8 mouse cellular contexts compared by ENCODE assay signal in genomic region chr7:25315306-25316041, GRCm38 (mm10). TPM values are rescaled to one million over a fixed set of nuclear protein-coding genes. Genes with fewer than 3 reads are reported as not detected.
DNase-seq lines count a peak whose midpoint lies in the region; ATAC-seq lines count a peak whose summit lies in the region.

No protein-coding gene starts in this region.

- peak; percentile 76 to 88 for DNase-seq in adrenal gland, adult (ENCODE audit: inconsistent age in 2 of 2, low spot score in 1 of 2)
- no peak for DNase-seq in adrenal gland, adult 8-10 months
- DNase-seq in thymus, postnatal 4 days = peak; percentile 42
- DNase-seq in thymus, postnatal 25 days = no peak
- DNase-seq in heart, postnatal 4 days = peak; percentile 32
- peak; percentile 48 for DNase-seq in retina, postnatal 1 day
- no peak for DNase-seq in layer of hippocampus, postnatal 25 days (ENCODE audit: extremely low spot score in 1 of 2, low spot score in 1 of 2)

- H3K27ac ChIP-seq in liver, embryonic 12.5 days = no peak overlapping the region

- H3K4me2 ChIP-seq in liver, embryonic 12.5 days = peak overlapping the region; percentile 90

- WGBS in liver, embryonic 12.5 days (ENCODE audit: insufficient replicate concordance) = 2% methylated on average over 69 of the region's 69 CpGs

- no peak overlapping the region for H3K9ac ChIP-seq in liver, embryonic 12.5 days

- ATAC-seq in liver, embryonic 12.5 days = no peak

- no peaks in the 10 kb centered on the region for H3K36me3 ChIP-seq in liver, embryonic 12.5 days

- H3K4me1 ChIP-seq in liver, embryonic 12.5 days = peaks cover 29% of the 10 kb centered on the region

- peak overlapping the region; percentile 67 for H3K4me3 ChIP-seq in liver, embryonic 12.5 days

- H3K9me3 ChIP-seq in liver, embryonic 12.5 days (replicated peaks) = no peaks in the 10 kb centered on the region

- peaks cover 71% of the 10 kb centered on the region for H3K27me3 ChIP-seq in liver, embryonic 12.5 days (replicated peaks)

RNA-seq across cellular contexts. Expression of gene Megf8, which starts 1.5 kb away (rescaled TPM):
- 10 to 100 TPM; 62.4 to 82.4 (median 71.7) TPM for total RNA-seq in adrenal gland, adult 8-10 months (2022)
- total RNA-seq in heart, postnatal 4 days (2021) = 10 to 100 TPM; 26.2 to 29.3 TPM
- polyA plus RNA-seq in liver, embryonic 12.5 days (2016; fragmentation: Nextera tagmentation; extraction: Ambion mirVana) = 2.6 TPM in 2 replicates
- total RNA-seq in layer of hippocampus, postnatal 25 days (2021) = 10 to 100 TPM; 93.9 to 98.8 TPM

RNA-seq across cellular contexts. Expression of gene Tmem145, which starts 9.6 kb away (rescaled TPM):
- total RNA-seq in adrenal gland, adult 8-10 months (2022) = 1 to 10 TPM; 1.8 to 4.8 (median 4.5) TPM
- not detected for total RNA-seq in heart, postnatal 4 days (2021)
- 0.14 TPM in 2 replicates for polyA plus RNA-seq in liver, embryonic 12.5 days (2016; fragmentation: Nextera tagmentation; extraction: Ambion mirVana)
- 10 to 100 TPM; 26.0 to 28.1 TPM for total RNA-seq in layer of hippocampus, postnatal 25 days (2021)

RNA-seq across cellular contexts. Expression of gene Prr19, which starts 14.3 kb away (rescaled TPM):
- total RNA-seq in adrenal gland, adult 8-10 months (2022) = not detected
- not detected for total RNA-seq in heart, postnatal 4 days (2021)
- polyA plus RNA-seq in liver, embryonic 12.5 days (2016; fragmentation: Nextera tagmentation; extraction: Ambion mirVana) = 0.10 and 0.14 TPM in 2 replicates
- not detected for total RNA-seq in layer of hippocampus, postnatal 25 days (2021)

RNA-seq across cellular contexts. Expression of gene Pafah1b3, which starts 17.7 kb away (rescaled TPM):
- 10 to 100 TPM; 34.0 to 48.5 (median 42.5) TPM for total RNA-seq in adrenal gland, adult 8-10 months (2022)
- 10 to 100 TPM; 37.5 to 38.4 TPM for total RNA-seq in heart, postnatal 4 days (2021)
- polyA plus RNA-seq in liver, embryonic 12.5 days (2016; fragmentation: Nextera tagmentation; extraction: Ambion mirVana) = 44.1 and 51.0 TPM in 2 replicates
- total RNA-seq in layer of hippocampus, postnatal 25 days (2021) = 10 to 100 TPM; 19.2 to 25.2 TPM

RNA-seq across cellular contexts. Expression of gene Cic, which starts 48.0 kb away (rescaled TPM):
- 100 to 1,000 TPM; 118 to 195 (median 151) TPM for total RNA-seq in adrenal gland, adult 8-10 months (2022)
- total RNA-seq in heart, postnatal 4 days (2021) = 100 to 1,000 TPM; 108 to 109 TPM
- 17.0 TPM in 2 replicates for polyA plus RNA-seq in liver, embryonic 12.5 days (2016; fragmentation: Nextera tagmentation; extraction: Ambion mirVana)
- total RNA-seq in layer of hippocampus, postnatal 25 days (2021) = 100 to 1,000 TPM; 176 to 220 TPM

Comparison
In these comparisons a context has a peak if more than half of its experiments do, and no peak if none do; other contexts are left out.
1. DNase-seq: peak in adrenal gland, adult (2 of 2), thymus, postnatal 4 days (single experiment), heart, postnatal 4 days (single experiment) and retina, postnatal 1 day (single experiment); none in adrenal gland, adult 8-10 months (single experiment), thymus, postnatal 25 days (single experiment) and layer of hippocampus, postnatal 25 days (0 of 2).
2. RNA of gene Tmem145, which starts 9.6 kb away (total RNA-seq): 26.0 to 28.1 TPM in layer of hippocampus, postnatal 25 days; 1.8 to 4.8 TPM in adrenal gland, adult 8-10 months and not detected in heart, postnatal 4 days; every median in the first group is over 4 times any median in the second.